Mouse (Mus musculus) liver, embryonic 14.5 days (tissue): Measurements from ENCODE around the gene Cuedc2. TPM values are rescaled to one million over a fixed set of nuclear protein-coding genes. Genes with fewer than 3 reads are reported as not detected.

Experiments
- ATAC-seq: fragments of 200-750 bp; cut with Nextera tagmentation; 2 replicates; pipeline ENCODE4 v1.8.0; 2017; ENCODE audit warnings: moderate number of reproducible peaks, mild to moderate bottlenecking, moderate library complexity; ENCODE audit not compliant: insufficient read depth
- DNase-seq, 3 experiments: peaks; one replicate each; pipeline ENCODE4 v3.0.0-alpha.2; 2012 to 2013; ENCODE audit warnings: low read depth in 3 of 3, low spot score in 3 of 3
- H3K27ac ChIP-seq: fragments of 300-500 bp; sonication (generic); 2 replicates; pipeline ENCODE4 v1.5.1; 2014; ENCODE audit warnings: moderate library complexity, mild to moderate bottlenecking, control low read depth, inconsistent platforms
- H3K27me3 ChIP-seq: fragments of 300-500 bp; sonication (generic); 2 replicates; pipeline ENCODE4 v1.6.1; 2014; ENCODE audit warnings: mild to moderate bottlenecking, low read length, moderate library complexity; ENCODE audit not compliant: control insufficient read depth, insufficient read depth
- H3K36me3 ChIP-seq: fragments of 300-500 bp; sonication (generic); replicated peaks from 2 replicates; pipeline ENCODE4 v1.6.1; 2014; ENCODE audit warnings: low read depth; ENCODE audit not compliant: control insufficient read depth, insufficient read depth
- H3K4me1 ChIP-seq, 2 experiments: fragments of 200-500 bp in 1 of 2; fragments of 300-500 bp in 1 of 2; sonication (generic) in 1 of 2; replicated peaks; 2 replicates each; pipeline ENCODE4 v1.6.1; 2012 to 2014; ENCODE audit warnings: antibody characterized with exemption in 1 of 2, inconsistent platforms in 1 of 2, low read length in 1 of 2; ENCODE audit not compliant: control insufficient read depth in 2 of 2, insufficient read depth in 2 of 2
- H3K4me2 ChIP-seq: fragments of 300-500 bp; sonication (generic); 2 replicates; pipeline ENCODE4 v1.6.1; 2014; ENCODE audit warnings: low read depth, mild to moderate bottlenecking, control low read depth, moderate library complexity
- H3K4me3 ChIP-seq, 2 experiments: fragments of 200-500 bp in 1 of 2; fragments of 300-500 bp in 1 of 2; sonication (generic) in 1 of 2; 2 replicates each; pipeline ENCODE4 v1.5.1; 2012 to 2014; ENCODE audit warnings: low read depth in 2 of 2, low read length in 2 of 2, mild to moderate bottlenecking in 2 of 2, control low read depth in 1 of 2, inconsistent platforms in 1 of 2, moderate library complexity in 1 of 2; ENCODE audit not compliant: insufficient read depth in 1 of 2
- H3K9ac ChIP-seq: fragments of 300-500 bp; sonication (generic); replicated peaks from 2 replicates; pipeline ENCODE4 v1.6.1; 2014; ENCODE audit warnings: mild to moderate bottlenecking, control low read depth, moderate library complexity
- H3K9me3 ChIP-seq: fragments of 300-500 bp; sonication (generic); 2 replicates; pipeline ENCODE4 v1.6.1; 2016; ENCODE audit warnings: low read length, mixed read lengths; ENCODE audit not compliant: control insufficient read depth
- CTCF ChIP-seq: IDR thresholded peaks from 2 replicates; pipeline ENCODE4 v1.5.1; 2016; ENCODE audit warnings: antibody characterized with exemption, low read depth, control low read depth
- EP300 ChIP-seq: IDR thresholded peaks from 2 replicates; pipeline ENCODE4 v1.6.1; 2016; ENCODE audit warnings: antibody characterized with exemption, low read depth
- WGBS: fragments of 180-500 bp; shearing (Covaris S2); extraction: QIAGEN DNeasy Blood & Tissue Kit; methylation state at CpG from one replicate; pipeline ENCODE4 v1.1.7; 2014; ENCODE audit not compliant: insufficient replicate concordance; 5-methylcytosine and 5-hydroxymethylcytosine counted together
- polyA plus RNA-seq, 2 experiments: library from polyadenylated mRNA; depleted of rRNA in 1 of 2; stranded (reverse) in 1 of 2; unstranded in 1 of 2; fragments of >200 nt; fragmentation: Nextera tagmentation in 1 of 2; extraction: Ambion mirVana in 1 of 2; gene quantifications; 2 replicates each; pipeline versions ENCODE4 v1.2.1 to v1.2.3; 2012 to 2014

Gene Cuedc2
- polyA plus RNA-seq, 2 experiments: 54.9 to 76.6 TPM

DNA sequence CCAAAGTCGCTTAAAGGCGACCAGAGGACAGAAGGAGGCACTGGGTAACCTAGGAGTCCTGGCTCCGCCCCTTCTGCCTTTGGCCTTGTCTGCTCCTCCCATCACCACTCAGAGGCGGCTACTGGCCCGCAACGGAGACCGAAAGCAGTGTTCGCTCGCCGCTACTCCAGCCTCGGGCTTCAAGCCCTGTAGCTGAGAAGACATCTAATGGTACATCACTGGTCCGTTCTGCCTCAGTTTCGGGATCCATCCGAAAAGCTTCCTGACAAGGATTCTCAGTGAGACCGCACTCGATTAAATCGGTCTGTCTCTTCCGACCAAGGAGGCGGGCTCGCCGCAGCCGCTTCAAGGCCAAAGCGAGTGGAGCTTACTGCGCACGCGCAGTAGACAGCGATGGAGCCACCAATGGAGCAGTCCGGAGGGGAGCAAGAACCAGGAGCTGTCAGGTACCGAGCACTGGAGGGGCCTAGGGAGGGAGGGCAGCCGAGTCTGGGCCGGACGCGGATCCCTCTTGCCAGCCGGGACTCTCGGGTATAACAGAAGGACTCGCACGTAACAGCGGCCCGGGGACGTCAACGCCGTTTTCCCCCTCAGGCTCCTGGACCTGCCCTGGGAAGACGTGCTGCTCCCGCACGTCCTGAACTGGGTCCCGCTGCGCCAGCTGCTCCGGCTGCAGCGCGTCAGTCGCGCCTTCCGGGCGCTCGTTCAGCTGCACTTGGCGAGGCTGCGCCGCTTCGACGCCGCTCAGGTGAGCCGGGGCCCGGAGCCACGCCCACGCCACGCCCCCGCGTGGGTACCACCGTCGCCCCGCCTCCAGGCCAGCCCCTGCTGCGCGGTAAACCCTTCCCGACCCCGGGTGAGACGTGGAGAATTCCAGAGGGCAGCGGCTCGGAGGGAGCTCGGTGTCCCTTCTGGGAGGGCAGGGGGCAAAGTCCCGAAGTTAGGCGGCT, 10.1 kb downstream of the Cuedc2 start, which contains the start of gene Fbxl15:
TSS of gene Fbxl15 (plus strand) at position 104 of the 950 bp plus-strand sequence.
- Histone ChIP-seq H3K36me3 (peaks cover 5% of the 10 kb centered on the region; the same call in 1 of the 2 replicates), H3K4me3 (peak within 1 kb of the TSS; percentile 87 to 90), H3K9me3 (no peaks in the 10 kb centered on the region), H3K4me1 (peaks cover 13 to 21% of the 10 kb centered on the region in 2 experiments), H3K27ac (peak within 1 kb of the TSS; percentile 41), H3K4me2 (peak within 1 kb of the TSS; percentile 98), H3K27me3 (peaks cover 43% of the 10 kb centered on the region), H3K9ac (peak within 1 kb of the TSS; percentile 75)
- DNase-seq: peak; percentile 90 to 92 (median 90)
- under 1% methylated on average over 81 of the region's 81 CpGs for WGBS
- ATAC-seq: peak; percentile 92
- TF ChIP-seq CTCF (no peak), EP300 (no peak)

DNA sequence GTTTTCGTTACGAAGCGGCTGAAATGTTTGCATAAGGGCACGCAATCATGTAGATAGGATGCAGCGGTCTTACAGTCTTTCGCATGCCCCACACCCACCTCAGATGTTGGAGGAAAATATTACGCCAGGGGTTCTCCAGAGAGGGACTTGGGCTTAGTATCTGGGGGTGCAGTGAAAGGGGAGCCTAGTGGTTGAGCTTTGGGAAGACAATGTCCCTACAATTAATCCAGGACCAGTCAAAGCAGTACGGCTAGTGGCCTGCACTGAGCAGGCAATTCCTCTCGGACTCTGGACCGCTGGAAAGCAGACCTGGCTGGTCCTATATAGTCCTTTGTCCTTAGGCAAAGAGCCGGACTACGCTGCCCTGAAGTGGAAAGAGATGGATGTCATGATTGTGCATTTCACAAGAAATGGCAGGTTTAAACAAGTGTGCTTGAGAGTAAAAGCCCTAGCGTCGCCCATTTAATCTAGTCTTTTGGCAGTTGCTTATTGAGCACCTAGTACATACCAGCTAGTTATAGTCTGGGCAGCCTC, 10.9 kb downstream of the Cuedc2 start:
- H3K27me3 ChIP-seq: peaks cover 50% of the 10 kb centered on the region
- H3K4me1 ChIP-seq: peaks cover 13 to 21% of the 10 kb centered on the region in 2 experiments
- peak overlapping the region; percentile 87 to 90 for H3K4me3 ChIP-seq
- peak overlapping the region; percentile 75; the same call in 1 of the 2 replicates for H3K9ac ChIP-seq
- H3K4me2 ChIP-seq: peak overlapping the region; percentile 98
- no peak overlapping the region; the same call in 1 of the 2 replicates for H3K27ac ChIP-seq
- H3K36me3 ChIP-seq: peaks cover 5% of the 10 kb centered on the region; the same call in 1 of the 2 replicates
- H3K9me3 ChIP-seq: no peaks in the 10 kb centered on the region
- 17% methylated on average over 14 of the region's 14 CpGs for WGBS
- no peak for TF ChIP-seq CTCF
- TF ChIP-seq EP300: no peak
- ATAC-seq (no peak), DNase-seq (no peak)

DNA sequence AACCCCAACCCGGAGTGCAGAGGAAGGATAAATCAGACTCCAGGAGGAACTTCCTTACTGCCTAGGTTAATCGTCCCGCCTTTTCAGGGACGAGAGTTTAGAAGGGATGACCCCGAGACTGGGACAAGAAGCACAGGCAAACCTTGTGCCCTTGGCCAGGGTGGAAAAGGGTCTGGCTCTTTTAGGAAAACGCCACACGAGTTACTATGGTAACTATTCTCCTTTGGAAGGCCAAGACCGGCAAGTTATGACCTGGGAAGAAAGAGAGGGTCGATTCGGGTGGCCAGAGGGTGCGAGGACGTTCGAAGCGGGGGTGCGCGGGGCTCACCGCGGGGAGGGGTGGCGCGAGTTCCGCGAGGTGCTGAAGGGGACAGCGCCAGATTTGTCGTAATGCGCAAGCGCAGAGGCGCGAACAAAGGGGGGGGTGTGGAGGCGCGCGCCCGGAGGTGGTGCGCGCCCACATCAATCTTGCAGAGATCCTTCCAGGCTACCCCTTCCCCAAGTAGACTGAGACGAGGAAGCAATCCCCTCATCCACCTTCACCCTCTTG, 11.7 kb downstream of the Cuedc2 start, which contains the start of gene Psd:
TSS of gene Psd (minus strand) at position 401 of the 550 bp plus-strand sequence.
- under 1% methylated on average over 35 of the region's 35 CpGs for WGBS
- Histone ChIP-seq H3K27ac (peak within 1 kb of the TSS; percentile 41; the same call in 1 of the 2 replicates), H3K4me1 (peaks cover 13 to 21% of the 10 kb centered on the region in 2 experiments), H3K27me3 (peaks cover 58% of the 10 kb centered on the region), H3K4me2 (peak within 1 kb of the TSS; percentile 98), H3K36me3 (peaks cover 5% of the 10 kb centered on the region; the same call in 1 of the 2 replicates), H3K9ac (peak within 1 kb of the TSS; percentile 75), H3K4me3 (peak within 1 kb of the TSS; percentile 87 to 90), H3K9me3 (no peaks in the 10 kb centered on the region)
- ATAC-seq: no peak
- DNase-seq: no peak
- no peak for TF ChIP-seq CTCF
- TF ChIP-seq EP300: no peak

DNA sequence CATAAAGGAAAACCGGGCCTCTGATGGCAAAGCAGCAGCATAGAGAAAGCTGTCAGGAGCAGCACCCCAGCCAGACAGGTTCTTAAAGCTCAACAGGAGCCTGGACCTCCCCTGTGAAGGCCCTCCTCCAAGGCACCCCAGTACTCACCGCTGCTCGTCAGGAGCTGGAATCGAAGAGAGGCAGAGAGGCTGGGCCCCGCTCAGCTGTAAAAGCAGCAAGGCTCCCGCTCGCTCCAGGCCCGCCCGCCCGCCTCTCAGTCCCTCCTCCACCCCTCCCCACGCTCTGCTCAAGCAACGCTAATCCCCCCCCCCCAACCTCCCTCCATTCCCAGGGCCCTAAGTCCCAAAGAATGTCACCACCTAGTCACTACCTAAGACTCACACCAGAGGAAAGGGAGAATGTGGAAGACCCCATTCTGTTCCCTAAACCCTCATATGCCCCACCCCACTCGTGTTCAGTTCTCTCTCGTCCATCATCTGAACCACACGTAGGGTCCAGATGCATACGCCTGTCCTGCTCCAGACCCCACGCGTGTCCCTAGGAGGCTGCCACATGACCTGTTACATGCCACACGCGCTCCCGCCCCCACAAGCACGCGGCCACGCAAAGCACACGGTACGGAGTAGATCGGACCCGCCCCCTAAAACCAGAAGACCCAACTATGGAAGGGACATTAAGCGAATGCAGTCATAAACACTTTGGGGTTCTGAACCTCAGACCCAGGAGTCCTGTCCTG, 12.3 kb downstream of the Cuedc2 start:
- Histone ChIP-seq H3K9me3 (no peaks in the 10 kb centered on the region), H3K9ac (no peak overlapping the region), H3K36me3 (peaks cover 5% of the 10 kb centered on the region; the same call in 1 of the 2 replicates), H3K4me1 (peaks cover 13 to 21% of the 10 kb centered on the region in 2 experiments), H3K27ac (no peak overlapping the region), H3K4me3 (no peak overlapping the region), H3K27me3 (peaks cover 64% of the 10 kb centered on the region), H3K4me2 (no peak overlapping the region)
- WGBS: 9% methylated on average over 29 of the region's 29 CpGs
- DNase-seq: no peak
- no peak for ATAC-seq
- TF ChIP-seq EP300 (no peak), CTCF (no peak)
